Mouse (Mus musculus): ENCODE measurements around the gene 2310022B05Rik. TPM values are rescaled to one million over a fixed set of nuclear protein-coding genes. Genes with fewer than 3 reads are reported as not detected.

Gene 2310022B05Rik
- polyA plus RNA-seq, 1 experiment from 2014 or later, result 30.6 TPM

DNA sequence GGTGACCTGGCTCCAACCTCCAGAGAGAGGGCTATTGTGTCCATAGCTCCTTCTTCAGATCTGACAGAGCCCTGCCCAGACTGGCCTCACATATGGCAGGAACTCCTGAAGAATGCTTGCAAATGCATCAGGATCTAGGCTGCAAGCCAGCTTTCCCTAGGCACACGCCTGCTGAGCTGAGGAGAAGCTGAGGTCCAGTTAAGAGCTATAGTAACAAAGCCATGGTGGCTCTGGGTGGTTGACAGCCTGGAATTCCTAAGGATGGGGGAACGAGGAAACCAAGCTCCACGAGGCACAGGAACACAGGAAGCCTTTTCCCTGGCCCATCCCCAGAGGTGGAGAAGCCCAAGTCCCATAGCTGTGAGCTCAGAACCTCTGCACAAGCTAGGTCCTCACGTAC lies 10.6 kb downstream of the 2310022B05Rik start:
- H3K27ac ChIP-seq (ENCODE audit: low read depth, low read length), result peak overlapping the region; percentile 48; the same call in 1 of the 2 replicates
- ATAC-seq (peak; percentile 28; the same call in 1 of the 2 replicates), DNase-seq (ENCODE audit: low spot score) (peak; percentile 53)

DNA sequence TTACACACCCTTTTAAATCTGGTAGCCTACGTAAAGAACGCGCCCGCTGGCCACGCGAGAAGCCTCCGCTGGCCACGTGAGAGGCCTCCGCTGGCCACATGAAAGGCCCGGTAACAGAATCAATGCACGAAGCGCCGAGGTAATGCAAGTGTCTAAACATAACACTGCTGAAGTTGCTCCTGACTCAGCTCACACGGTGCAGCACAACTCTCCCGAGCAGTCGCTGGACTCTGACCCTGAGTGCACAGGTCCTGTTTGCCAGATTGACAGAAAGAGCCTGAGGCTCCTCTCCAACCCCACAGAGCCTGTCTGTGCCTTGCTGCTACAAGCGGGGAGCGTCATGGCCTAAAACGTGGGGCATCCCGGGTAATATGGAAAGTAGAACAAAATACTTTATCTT lies 11.4 kb downstream of the 2310022B05Rik start:
- Histone ChIP-seq H3K9me3 (replicated peaks; ENCODE audit: control insufficient read depth, low read length) (no peaks in the 10 kb centered on the region), H3K36me3 (ENCODE audit: control insufficient read depth, insufficient read depth, low read length) (peaks cover 14% of the 10 kb centered on the region), H3K9ac (ENCODE audit: low read length) (no peak overlapping the region), H3K4me3 (ENCODE audit: low read depth, low read length) (no peak overlapping the region), H3K27me3 (replicated peaks; ENCODE audit: control insufficient read depth, insufficient read depth, low read length) (no peaks in the 10 kb centered on the region), H3K27ac (ENCODE audit: low read depth, low read length) (no peak overlapping the region), H3K4me1 (ENCODE audit: control insufficient read depth, insufficient read depth, low read length) (peaks cover 6% of the 10 kb centered on the region; the same call in 1 of the 2 replicates), H3K4me2 (ENCODE audit: low read length) (no peak overlapping the region)
- WGBS, result 92% methylated on average over 20 of the region's 20 CpGs
- ATAC-seq (no peak), DNase-seq (ENCODE audit: low spot score) (no peak)

More for the DNA sequence above, 10.6 kb downstream of the 2310022B05Rik start:
- Histone ChIP-seq H3K9ac (ENCODE audit: low read length) (no peak overlapping the region), H3K9me3 (replicated peaks; ENCODE audit: control insufficient read depth, low read length) (no peaks in the 10 kb centered on the region), H3K4me2 (ENCODE audit: low read length) (no peak overlapping the region), H3K36me3 (ENCODE audit: control insufficient read depth, insufficient read depth, low read length) (peaks cover 14% of the 10 kb centered on the region), H3K4me3 (ENCODE audit: low read depth, low read length) (no peak overlapping the region), H3K27me3 (replicated peaks; ENCODE audit: control insufficient read depth, insufficient read depth, low read length) (no peaks in the 10 kb centered on the region), H3K4me1 (ENCODE audit: control insufficient read depth, insufficient read depth, low read length) (peaks cover 6% of the 10 kb centered on the region; the same call in 1 of the 2 replicates)
- 36% methylated on average over 4 of the region's 4 CpGs for WGBS

DNA sequence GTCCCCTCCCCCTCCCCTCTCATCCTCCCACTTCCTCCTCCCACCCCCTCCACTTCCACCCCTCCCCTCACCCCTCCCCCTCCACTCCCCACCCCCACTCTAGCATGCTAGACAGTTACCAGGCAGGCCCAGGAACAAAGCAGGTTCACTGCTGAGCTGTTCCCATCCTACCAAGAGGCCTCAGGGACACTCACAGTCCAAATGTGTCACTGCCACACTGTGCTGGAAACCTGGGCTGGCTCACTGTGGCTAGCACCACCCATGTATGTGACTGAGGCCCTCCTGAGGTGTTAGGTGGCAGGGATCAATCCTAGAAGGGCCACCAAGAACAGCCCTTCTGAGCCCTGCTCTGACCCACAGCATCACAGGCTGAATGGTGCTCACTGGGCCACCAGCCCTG lies 14.9 kb downstream of the 2310022B05Rik start:
- H3K27ac ChIP-seq (ENCODE audit: low read depth, low read length), result no peak overlapping the region

DNA sequence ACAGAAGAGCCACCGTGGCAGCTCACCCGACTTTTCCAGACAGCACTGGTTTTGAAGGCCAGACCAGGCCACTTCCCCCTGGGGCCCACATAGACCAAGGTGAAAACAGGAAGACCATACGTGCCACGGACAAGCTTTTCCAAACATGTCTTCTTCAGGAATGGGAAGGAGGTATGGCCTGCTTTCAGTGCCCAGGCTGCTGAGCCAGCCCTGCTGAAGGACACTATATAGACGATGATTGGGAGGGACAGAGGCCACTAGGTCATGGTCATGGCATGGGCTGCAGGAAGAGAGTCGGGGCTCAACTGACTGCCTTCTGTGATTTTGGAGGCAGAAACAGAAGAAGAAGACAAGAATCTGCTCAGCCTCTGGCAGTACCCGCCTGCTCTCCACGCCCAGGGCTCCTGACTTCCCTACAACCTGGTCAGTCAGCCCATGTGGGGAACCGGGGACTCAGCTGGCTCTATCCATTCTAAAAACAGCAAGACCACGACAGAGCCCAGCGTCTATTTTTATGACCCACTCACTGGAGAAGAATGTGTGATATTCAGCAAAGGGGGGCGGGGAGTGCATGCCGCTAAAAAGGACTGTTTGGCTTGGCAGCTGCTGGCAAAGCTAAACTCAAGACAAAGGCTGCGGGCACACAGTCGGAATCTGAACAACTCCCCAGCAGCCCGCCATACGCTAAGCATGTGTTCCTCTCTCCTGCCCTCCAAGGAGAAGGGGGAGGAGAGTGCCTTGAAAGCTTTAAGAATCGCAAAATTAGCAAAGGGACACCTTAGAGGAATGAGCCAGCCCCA lies 19.4 kb downstream of the 2310022B05Rik start:
- Histone ChIP-seq H3K4me3 (ENCODE audit: low read depth, low read length) (no peak overlapping the region), H3K36me3 (ENCODE audit: control insufficient read depth, insufficient read depth, low read length) (peaks cover 17% of the 10 kb centered on the region), H3K4me1 (ENCODE audit: control insufficient read depth, insufficient read depth, low read length) (peaks cover 17% of the 10 kb centered on the region), H3K27ac (ENCODE audit: low read depth, low read length) (peak overlapping the region; percentile 80), H3K4me2 (ENCODE audit: low read length) (peak overlapping the region; percentile 12; the same call in 1 of the 2 replicates), H3K9ac (ENCODE audit: low read length) (peak overlapping the region; percentile 45), H3K9me3 (replicated peaks; ENCODE audit: control insufficient read depth, low read length) (no peaks in the 10 kb centered on the region), H3K27me3 (replicated peaks; ENCODE audit: control insufficient read depth, insufficient read depth, low read length) (no peaks in the 10 kb centered on the region)
- WGBS, result 48% methylated on average over 18 of the region's 18 CpGs
- DNase-seq (ENCODE audit: low spot score) (peak; percentile 86), ATAC-seq (peak; percentile 85)

More for the DNA sequence above, 14.9 kb downstream of the 2310022B05Rik start:
- Histone ChIP-seq H3K9me3 (replicated peaks; ENCODE audit: control insufficient read depth, low read length) (no peaks in the 10 kb centered on the region), H3K9ac (ENCODE audit: low read length) (no peak overlapping the region), H3K27me3 (replicated peaks; ENCODE audit: control insufficient read depth, insufficient read depth, low read length) (no peaks in the 10 kb centered on the region), H3K36me3 (ENCODE audit: control insufficient read depth, insufficient read depth, low read length) (peaks cover 17% of the 10 kb centered on the region), H3K4me2 (ENCODE audit: low read length) (no peak overlapping the region), H3K4me3 (ENCODE audit: low read depth, low read length) (no peak overlapping the region), H3K4me1 (ENCODE audit: control insufficient read depth, insufficient read depth, low read length) (peaks cover 19% of the 10 kb centered on the region)
- ATAC-seq (no peak), DNase-seq (ENCODE audit: low spot score) (no peak)

- H3K9ac ChIP-seq (ENCODE audit: low read length), result no peak overlapping the region
- H3K4me3 ChIP-seq (ENCODE audit: low read depth, low read length), result no peak overlapping the region
- DNase-seq (ENCODE audit: low spot score) (no peak), ATAC-seq (no peak)
- peaks cover 38% of the 10 kb centered on the region for H3K36me3 ChIP-seq (ENCODE audit: control insufficient read depth, insufficient read depth, low read length)
- peaks cover 13% of the 10 kb centered on the region for H3K4me1 ChIP-seq (ENCODE audit: control insufficient read depth, insufficient read depth, low read length)
- no peaks in the 10 kb centered on the region for H3K9me3 ChIP-seq (replicated peaks; ENCODE audit: control insufficient read depth, low read length)
- 92% methylated on average over 8 of the region's 8 CpGs for WGBS
- H3K27me3 ChIP-seq (replicated peaks; ENCODE audit: control insufficient read depth, insufficient read depth, low read length), result no peaks in the 10 kb centered on the region
- no peak overlapping the region for H3K27ac ChIP-seq (ENCODE audit: low read depth, low read length)
- no peak overlapping the region for H3K4me2 ChIP-seq (ENCODE audit: low read length)
Observed at GRCm38 (mm10) chr8:124641599-124641998, 21.6 kb downstream of the 2310022B05Rik start.

GRCm38 (mm10) chr8:124635247-124635502 lies 28.0 kb downstream of the 2310022B05Rik start:
- no peak for ATAC-seq
- no peak for DNase-seq (ENCODE audit: low spot score)
- H3K27ac ChIP-seq (ENCODE audit: low read depth, low read length), result 0 out of 2 replicates have a peak overlapping the region, but pooled peaks have one; percentile 21
- H3K9me3 ChIP-seq (replicated peaks; ENCODE audit: control insufficient read depth, low read length), result no peaks in the 10 kb centered on the region
- peaks cover 52% of the 10 kb centered on the region for H3K36me3 ChIP-seq (ENCODE audit: control insufficient read depth, insufficient read depth, low read length)
- H3K4me3 ChIP-seq (ENCODE audit: low read depth, low read length), result no peak overlapping the region
- H3K4me1 ChIP-seq (ENCODE audit: control insufficient read depth, insufficient read depth, low read length), result peaks cover 5% of the 10 kb centered on the region; the same call in 1 of the 2 replicates
- H3K9ac ChIP-seq (ENCODE audit: low read length), result no peak overlapping the region
- H3K27me3 ChIP-seq (replicated peaks; ENCODE audit: control insufficient read depth, insufficient read depth, low read length), result no peaks in the 10 kb centered on the region
- WGBS, result 90% methylated on average over 8 of the region's 8 CpGs
- H3K4me2 ChIP-seq (ENCODE audit: low read length), result no peak overlapping the region

GRCm38 (mm10) chr8:124634411-124635246 lies 28.5 kb downstream of the 2310022B05Rik start:
- ATAC-seq (peak; percentile 40; the same call in 1 of the 2 replicates), DNase-seq (ENCODE audit: low spot score) (peak; percentile 36)
- 0 out of 2 replicates have a peak overlapping the region, but pooled peaks have one; percentile 21 for H3K27ac ChIP-seq (ENCODE audit: low read depth, low read length)
- H3K4me1 ChIP-seq (ENCODE audit: control insufficient read depth, insufficient read depth, low read length), result peaks cover 5% of the 10 kb centered on the region; the same call in 1 of the 2 replicates
- peaks cover 49% of the 10 kb centered on the region for H3K36me3 ChIP-seq (ENCODE audit: control insufficient read depth, insufficient read depth, low read length)
- 55% methylated on average over 13 of the region's 13 CpGs for WGBS
- H3K4me2 ChIP-seq (ENCODE audit: low read length), result no peak overlapping the region
- no peaks in the 10 kb centered on the region for H3K27me3 ChIP-seq (replicated peaks; ENCODE audit: control insufficient read depth, insufficient read depth, low read length)
- H3K9ac ChIP-seq (ENCODE audit: low read length), result no peak overlapping the region
- no peaks in the 10 kb centered on the region for H3K9me3 ChIP-seq (replicated peaks; ENCODE audit: control insufficient read depth, low read length)
- H3K4me3 ChIP-seq (ENCODE audit: low read depth, low read length), result no peak overlapping the region

GRCm38 (mm10) chr8:124633001-124633703 lies 30.0 kb downstream of the 2310022B05Rik start:
- no peak for ATAC-seq
- no peak overlapping the region for H3K27ac ChIP-seq (ENCODE audit: low read depth, low read length)
- no peaks in the 10 kb centered on the region for H3K9me3 ChIP-seq (replicated peaks; ENCODE audit: control insufficient read depth, low read length)
- peaks cover 5% of the 10 kb centered on the region; the same call in 1 of the 2 replicates for H3K4me1 ChIP-seq (ENCODE audit: control insufficient read depth, insufficient read depth, low read length)
- H3K27me3 ChIP-seq (replicated peaks; ENCODE audit: control insufficient read depth, insufficient read depth, low read length), result no peaks in the 10 kb centered on the region
- no peak overlapping the region for H3K4me3 ChIP-seq (ENCODE audit: low read depth, low read length)
- no peak for DNase-seq (ENCODE audit: low spot score)
- peaks cover 34% of the 10 kb centered on the region for H3K36me3 ChIP-seq (ENCODE audit: control insufficient read depth, insufficient read depth, low read length)
- WGBS, result 89% methylated on average over 14 of the region's 14 CpGs
- H3K4me2 ChIP-seq (ENCODE audit: low read length), result no peak overlapping the region
- H3K9ac ChIP-seq (ENCODE audit: low read length), result no peak overlapping the region

Measured in forebrain, embryonic 14.5 days (tissue).